Mouse (Mus musculus) frontal cortex, postnatal 10 days (tissue): ENCODE measurements at regions not wholly inside any gene's neighbourhood (a gene's known extent, or its start where the extent isn't known, plus 50 kb on each side); places are given as distances from the start of the nearest gene placed in this dataset.

Source experiments
- DNase-seq, 2 experiments: peaks; one replicate each; pipeline ENCODE4 v3.0.0; 2022; ENCODE audit warnings: low spot score in 2 of 2, mixed read lengths in 1 of 2

DNA sequence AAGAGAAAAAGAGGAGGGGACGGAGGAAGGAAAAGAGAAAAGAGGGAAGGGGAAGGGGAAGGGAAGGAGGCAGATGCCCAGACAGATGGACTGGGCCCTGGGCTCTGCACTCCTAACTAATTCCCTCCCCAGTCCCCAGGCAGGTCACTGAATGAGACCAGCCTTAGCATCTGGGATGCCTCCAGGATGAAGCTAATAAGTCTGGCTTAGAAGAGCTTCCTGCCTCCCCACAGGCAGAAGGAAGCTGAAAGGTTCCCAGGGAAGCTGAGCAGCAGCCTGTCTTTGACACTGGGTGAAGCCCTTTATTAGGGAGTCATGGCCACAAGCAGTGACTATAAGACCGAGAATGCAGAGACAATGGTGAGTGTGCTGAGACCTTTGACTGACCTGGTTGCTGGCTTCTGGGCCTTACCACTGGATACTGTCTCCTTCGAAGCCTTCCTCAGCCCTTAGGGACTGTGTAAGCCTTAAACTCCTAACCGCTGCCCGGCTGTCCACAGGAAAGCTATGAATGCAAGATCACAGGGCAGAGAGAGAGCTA lies 76.7 kb upstream of the Bod1 start:
- no peak for DNase-seq

- DNase-seq: no peak
Measured at GRCm38 (mm10) chr11:31751274-31751673, 79.6 kb upstream of the Bod1 start.

- DNase-seq: no peak
Measured at GRCm38 (mm10) chr11:31753211-31753610, 81.5 kb upstream of the Bod1 start.

- peak in 1 of 2 experiments; percentile 53 for DNase-seq
Measured at GRCm38 (mm10) chr11:31753711-31754161, 82.1 kb upstream of the Bod1 start.

- DNase-seq: no peak
Measured at GRCm38 (mm10) chr11:31754416-31754815, 82.7 kb upstream of the Bod1 start.

GRCm38 (mm10) chr11:31755858-31756257 lies 84.2 kb upstream of the Bod1 start:
- DNase-seq: no peak

DNA sequence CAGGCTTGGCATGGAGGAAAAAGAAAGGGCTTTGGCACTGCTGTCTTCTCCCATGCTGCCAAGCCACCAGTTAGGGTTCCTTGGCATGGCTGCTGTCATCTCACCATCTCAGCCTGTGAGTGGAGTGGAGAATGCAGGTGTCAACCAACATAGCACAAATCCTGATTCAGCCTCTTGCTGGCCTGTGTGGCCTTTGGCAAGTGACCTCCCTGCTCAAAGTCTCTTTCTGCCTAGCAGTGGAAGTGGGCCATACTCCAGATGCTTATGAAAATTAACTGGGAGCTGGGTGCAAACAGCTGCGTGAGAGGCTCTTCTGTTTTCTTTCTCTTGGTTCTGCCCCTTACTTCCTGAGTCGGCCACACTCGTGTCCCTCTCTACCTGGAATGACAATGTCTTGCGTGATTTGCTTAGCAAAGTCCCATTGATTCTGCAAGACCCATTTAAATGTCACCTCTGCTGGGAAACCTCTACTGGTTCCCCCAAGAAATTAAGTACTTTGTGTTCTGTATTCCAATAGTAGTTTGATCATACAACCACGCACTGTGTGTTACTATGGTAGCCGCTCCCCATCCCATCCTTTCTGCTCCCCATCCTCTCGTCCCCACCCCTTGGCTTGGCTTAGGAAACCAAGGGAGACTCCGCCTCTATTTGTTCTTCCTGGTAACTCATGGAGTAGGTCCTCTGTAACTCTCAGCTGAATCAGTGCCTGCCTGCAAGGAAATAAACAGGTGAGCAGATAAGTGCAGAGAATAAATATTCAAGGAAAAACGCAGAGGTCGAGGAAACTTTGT lies 84.9 kb upstream of the Bod1 start:
- no peak for DNase-seq

DNA sequence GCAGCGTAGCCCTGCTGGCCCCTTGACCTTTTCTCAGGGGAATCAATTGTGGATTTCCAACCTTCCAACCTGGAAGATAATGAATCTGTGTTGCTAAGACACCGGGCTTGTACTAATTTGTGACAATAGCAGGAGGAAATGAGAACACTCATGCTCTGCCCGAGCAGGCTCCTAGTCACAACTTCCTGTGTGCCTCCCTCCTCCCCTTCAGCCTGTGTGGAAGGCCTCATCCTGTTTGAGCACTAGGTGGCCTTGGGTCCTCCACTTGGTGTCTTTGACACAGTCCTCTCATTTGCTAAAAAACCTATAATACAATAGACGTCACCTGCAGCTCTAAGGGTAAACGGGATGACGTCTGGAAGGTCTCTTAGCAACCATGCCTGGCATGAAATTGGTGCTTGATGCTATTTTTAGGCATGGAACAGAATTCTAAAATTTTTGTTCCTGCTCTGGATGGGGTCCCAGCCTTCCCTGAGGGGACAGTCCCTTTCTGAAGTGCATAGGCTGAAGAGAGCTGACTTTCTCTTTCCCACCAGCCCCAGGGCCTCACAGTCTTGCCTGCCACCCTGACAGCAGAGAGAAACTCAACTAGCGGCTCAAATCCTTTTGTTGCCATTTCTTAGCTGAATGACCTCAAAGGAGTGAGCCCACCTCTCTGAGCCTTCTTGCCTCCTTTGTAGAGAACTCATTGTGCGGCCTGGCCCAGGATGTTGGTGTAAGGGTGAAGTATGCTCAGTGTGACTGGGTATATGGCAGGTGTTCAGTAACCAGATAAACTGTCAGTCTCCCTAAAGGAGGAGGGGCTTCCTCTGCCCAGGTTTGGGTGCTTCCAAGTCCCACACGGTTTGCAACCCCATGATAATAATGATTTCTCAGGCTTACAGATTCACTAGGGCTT lies 88.4 kb upstream of the Bod1 start:
- DNase-seq: peak; percentile 37 to 55

DNA sequence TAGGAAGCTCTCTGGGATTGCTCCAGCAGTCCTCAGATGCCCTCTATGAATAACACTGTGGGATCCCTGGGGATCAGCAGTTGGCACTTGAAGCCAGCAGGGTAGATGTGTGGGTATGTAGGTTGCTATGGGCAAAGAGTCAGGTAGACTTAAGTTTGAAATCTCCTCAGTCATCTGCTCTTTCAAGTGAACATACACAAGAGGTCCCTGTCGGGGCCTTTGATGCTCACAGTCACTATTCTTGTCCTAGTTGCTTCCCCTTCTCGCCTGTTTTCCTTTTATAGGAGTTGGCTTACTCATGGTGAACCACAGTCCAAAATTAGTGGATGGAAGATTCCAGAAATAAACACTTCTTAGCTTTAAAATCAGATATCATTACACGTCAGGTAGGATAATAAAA lies 92.2 kb upstream of the Bod1 start:
- DNase-seq: no peak

DNA sequence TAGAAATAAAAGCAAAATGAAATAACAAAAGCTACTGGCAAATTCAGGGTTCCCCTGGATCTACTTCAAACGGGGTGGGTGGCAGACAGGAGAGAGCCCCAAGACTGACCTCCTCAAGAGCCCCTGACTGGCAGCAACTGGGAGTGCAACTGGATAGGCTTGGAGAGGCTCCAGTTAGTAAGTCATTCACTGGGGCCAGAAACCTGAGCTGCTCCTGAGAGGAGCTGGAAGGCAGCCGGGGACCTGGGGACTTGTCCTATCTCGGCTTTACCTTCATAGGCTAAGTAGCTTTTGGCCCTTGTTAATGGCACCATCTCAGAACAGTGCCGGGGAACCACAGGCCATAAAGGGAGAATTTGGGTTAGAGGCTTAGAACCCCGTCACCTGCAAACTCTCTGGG lies 94.6 kb upstream of the Bod1 start:
- no peak for DNase-seq

DNA sequence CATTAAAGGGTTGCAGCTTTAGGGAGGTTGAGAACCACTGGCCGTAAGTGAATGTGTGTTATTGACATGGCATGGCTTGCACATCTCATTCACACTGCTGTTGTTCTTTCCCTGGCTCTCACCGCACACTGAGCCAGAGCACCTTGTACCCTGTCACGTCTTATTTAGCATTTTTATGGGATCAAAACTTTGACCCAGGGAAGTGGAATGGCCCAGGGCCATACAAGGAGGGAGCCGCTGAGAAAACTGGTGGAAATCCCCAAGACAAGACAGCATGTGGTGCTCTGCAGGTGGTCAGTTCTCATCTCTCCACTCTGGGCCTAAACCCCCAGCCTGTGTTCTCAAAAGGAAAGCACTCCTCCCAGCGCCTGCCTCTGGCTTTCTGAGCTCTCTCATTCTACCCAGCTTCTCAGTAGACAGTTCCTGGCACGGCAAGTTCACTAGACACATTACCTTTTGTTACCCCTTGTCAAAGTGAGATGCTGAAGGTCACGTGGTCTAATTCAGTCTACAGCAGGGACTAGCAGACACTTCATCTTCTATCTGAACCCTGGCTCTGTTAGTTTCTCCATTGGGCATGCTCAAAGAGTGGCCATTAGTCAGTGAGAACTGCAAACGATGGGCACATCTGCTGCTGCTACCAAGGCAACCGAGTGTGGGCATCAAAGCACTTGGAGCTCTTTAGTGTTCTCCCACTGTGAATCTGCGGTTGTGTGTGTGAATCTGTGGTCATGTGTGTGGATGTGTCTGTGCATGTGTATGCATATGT lies 96.2 kb upstream of the Bod1 start:
- peak; percentile 31 to 48 for DNase-seq

- peak in 1 of 2 experiments; percentile 39 for DNase-seq
Measured at GRCm38 (mm10) chr11:31769804-31770654, 98.3 kb upstream of the Bod1 start.

- DNase-seq: peak; percentile 44 to 78
Measured at GRCm38 (mm10) chr11:31770881-31771280, 99.2 kb upstream of the Bod1 start.

DNA sequence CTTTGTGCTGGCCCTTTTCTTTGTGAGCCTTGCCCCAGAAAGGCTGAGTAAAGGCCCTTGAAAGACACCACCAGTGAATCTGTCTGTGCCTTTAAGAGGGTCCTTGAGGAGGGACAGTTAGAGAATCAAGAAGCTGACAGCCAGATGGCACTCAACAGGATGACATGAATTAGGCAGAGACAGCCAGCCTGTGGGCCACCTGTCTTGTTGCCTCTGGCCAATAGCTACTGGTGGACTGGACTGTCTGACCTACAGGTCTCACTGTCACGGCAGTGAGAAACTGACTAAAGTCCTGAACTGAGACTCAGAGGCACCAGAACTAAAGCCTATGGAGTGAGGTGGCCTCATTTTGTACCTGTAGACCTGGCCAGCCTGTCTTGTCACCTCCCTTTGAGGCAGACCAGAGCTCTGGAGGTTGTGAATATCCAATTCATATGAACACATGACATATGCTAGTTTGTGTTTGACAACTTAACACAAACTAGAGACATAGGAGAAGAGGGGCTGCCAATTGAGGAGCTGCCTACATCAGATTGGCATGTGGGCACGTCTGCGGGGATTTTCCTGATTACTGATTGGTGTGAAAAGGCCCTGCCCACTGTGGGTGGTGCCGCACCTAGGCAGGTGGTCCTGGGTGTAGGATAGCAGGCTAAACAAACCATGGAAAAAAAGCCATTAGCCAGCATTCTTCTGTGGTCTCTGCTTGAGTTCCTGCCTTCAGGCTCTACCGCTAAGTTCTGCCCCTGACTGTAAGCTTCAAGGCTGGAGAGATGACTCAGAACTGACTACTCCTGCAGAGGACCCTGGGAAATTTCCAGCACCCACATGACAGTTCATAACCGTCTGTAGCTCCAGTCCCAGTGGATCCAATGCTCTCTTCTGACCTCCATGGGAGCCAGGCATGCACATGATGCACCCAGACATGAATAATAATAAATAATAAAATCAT lies 100.1 kb upstream of the Bod1 start:
- DNase-seq: no peak

- no peak for DNase-seq
Measured at GRCm38 (mm10) chr11:31777531-31777930, 94.5 kb upstream of the Cpeb4 start.

DNA sequence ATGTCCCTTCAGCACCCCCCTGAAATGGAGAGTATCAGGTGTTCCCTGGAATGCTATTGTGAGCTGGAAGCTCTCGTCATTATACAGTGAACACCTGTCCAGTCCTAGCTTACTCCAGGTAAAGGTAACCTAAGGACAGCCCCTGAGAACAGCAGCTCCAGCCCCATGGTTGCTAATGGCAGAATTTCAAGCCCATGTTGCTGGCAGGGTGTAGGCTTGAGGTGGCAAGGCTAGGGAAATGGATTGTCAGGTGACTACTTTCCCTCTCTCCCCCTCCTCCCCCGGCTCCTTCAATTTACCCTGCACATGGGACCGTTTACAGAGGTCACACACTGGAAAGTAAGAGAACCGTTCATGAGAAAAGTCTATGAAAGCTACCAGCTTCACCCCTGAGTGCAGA lies 93.2 kb upstream of the Cpeb4 start:
- no peak for DNase-seq

GRCm38 (mm10) chr11:31779267-31779666 lies 92.7 kb upstream of the Cpeb4 start:
- DNase-seq: no peak

GRCm38 (mm10) chr11:31780969-31781368 lies 91.0 kb upstream of the Cpeb4 start:
- no peak for DNase-seq

GRCm38 (mm10) chr11:31781605-31782004 lies 90.4 kb upstream of the Cpeb4 start:
- DNase-seq: no peak
